In genomic region chr8:104032179-104032578, GRCm38 (mm10) we compare ENCODE assay signal across 10 mouse cellular contexts.
DNase-seq lines count a peak whose midpoint lies in the region; TF ChIP-seq lines count a peak whose summit lies in the region.
"Had no signal": no experiment of that assay in that cellular context is flagged by ENCODE, and none has a peak within 500 bp of the region (broad histone marks: within the 10 kb centered on the region; RNA-seq: fewer than 3 reads in every experiment).

No protein-coding gene starts in this region.

- H3K4me3 ChIP-seq in gastrocnemius, adult 2 months, result no peak overlapping the region
- no peak overlapping the region for H3K4me3 ChIP-seq in lung, adult 2 months (replicated peaks; ENCODE audit: extremely low read depth, low read depth, low read length)
- H3K4me3 ChIP-seq: embryonic facial prominence, embryonic 13.5 days; myocyte had no signal

- H3K4me1 ChIP-seq in lung, adult 2 months (ENCODE audit: control insufficient read depth, insufficient read depth, low read length), result no peaks in the 10 kb centered on the region

- no peaks in the 10 kb centered on the region for H3K36me3 ChIP-seq in splenic B cell, adult 2 months (ENCODE audit: control insufficient read depth, insufficient read depth, low read length, poor library complexity, severe bottlenecking)
- H3K36me3 ChIP-seq: embryonic facial prominence, embryonic 13.5 days had no signal

- TF ChIP-seq POLR2A in lung, adult 2 months (IDR thresholded peaks at IDR 0.05; ENCODE audit: borderline replicate concordance, extremely low read depth, low read depth, low read length), result no peak

- peak; percentile 73 for TF ChIP-seq CTCF in gastrocnemius, adult 2 months (IDR thresholded peaks at IDR 0.05)
- TF ChIP-seq CTCF in lung, adult 2 months (IDR thresholded peaks at IDR 0.05; ENCODE audit: insufficient read depth, low read length), result peak; percentile 21; the same call in 1 of the 2 replicates

- 83% methylated on average over 2 of the region's 2 CpGs for WGBS in lung, adult 2 months

- H3K27ac ChIP-seq in gastrocnemius, adult 2 months, result no peak overlapping the region
- H3K27ac ChIP-seq: embryonic facial prominence, embryonic 13.5 days had no signal

- no peak for DNase-seq in gastrocnemius, adult 2 months
- no peak for DNase-seq in gastrocnemius, postnatal 36 days
- DNase-seq in lung, adult 2 months, result no peak
- no peak for DNase-seq in lung, postnatal 25 days (ENCODE audit: low spot score)
- DNase-seq in c-Kit-positive CD71-positive TER-119-negative erythroid progenitor cells, embryonic 14.5 days (ENCODE audit: low read depth), result peak; percentile 3
- DNase-seq in splenic B cell, adult 2 months (ENCODE audit: low read depth, low spot score), result peak; percentile 59
- no peak for DNase-seq in adrenal gland, adult 18-20 months (ENCODE audit: low spot score in 2 of 2)
- DNase-seq in right cerebral cortex, adult 18-20 months, result no peak

- intact Hi-C loops in gastrocnemius, adult 2 months (cut with DNase I), result no loop called here
- intact Hi-C loops in gastrocnemius, postnatal 36 days (cut with DNase I), result no loop called here

- no peaks in the 10 kb centered on the region for H3K27me3 ChIP-seq in splenic B cell, adult 2 months (ENCODE audit: control insufficient read depth, insufficient read depth, low read length, poor library complexity, severe bottlenecking)
- H3K27me3 ChIP-seq: embryonic facial prominence, embryonic 13.5 days had no signal

Comparison
In these comparisons a context has a peak if more than half of its experiments do, and no peak if none do; other contexts are left out.
1. DNase-seq: peak in c-Kit-positive CD71-positive TER-119-negative erythroid progenitor cells, embryonic 14.5 days (single experiment) and splenic B cell, adult 2 months (single experiment); none in gastrocnemius, adult 2 months (single experiment), gastrocnemius, postnatal 36 days (0 of 2), lung, adult 2 months (single experiment), lung, postnatal 25 days (single experiment), adrenal gland, adult 18-20 months (0 of 2) and right cerebral cortex, adult 18-20 months (single experiment).